Mouse (Mus musculus): ENCODE results near the gene St7l. TPM values are rescaled to one million over a fixed set of nuclear protein-coding genes. Genes with fewer than 3 reads are reported as not detected.

St7l gene
- 35.3 and 43.8 TPM in 2 replicates for polyA plus RNA-seq (2014; fragmentation: Nextera tagmentation; extraction: Ambion mirVana)

DNA sequence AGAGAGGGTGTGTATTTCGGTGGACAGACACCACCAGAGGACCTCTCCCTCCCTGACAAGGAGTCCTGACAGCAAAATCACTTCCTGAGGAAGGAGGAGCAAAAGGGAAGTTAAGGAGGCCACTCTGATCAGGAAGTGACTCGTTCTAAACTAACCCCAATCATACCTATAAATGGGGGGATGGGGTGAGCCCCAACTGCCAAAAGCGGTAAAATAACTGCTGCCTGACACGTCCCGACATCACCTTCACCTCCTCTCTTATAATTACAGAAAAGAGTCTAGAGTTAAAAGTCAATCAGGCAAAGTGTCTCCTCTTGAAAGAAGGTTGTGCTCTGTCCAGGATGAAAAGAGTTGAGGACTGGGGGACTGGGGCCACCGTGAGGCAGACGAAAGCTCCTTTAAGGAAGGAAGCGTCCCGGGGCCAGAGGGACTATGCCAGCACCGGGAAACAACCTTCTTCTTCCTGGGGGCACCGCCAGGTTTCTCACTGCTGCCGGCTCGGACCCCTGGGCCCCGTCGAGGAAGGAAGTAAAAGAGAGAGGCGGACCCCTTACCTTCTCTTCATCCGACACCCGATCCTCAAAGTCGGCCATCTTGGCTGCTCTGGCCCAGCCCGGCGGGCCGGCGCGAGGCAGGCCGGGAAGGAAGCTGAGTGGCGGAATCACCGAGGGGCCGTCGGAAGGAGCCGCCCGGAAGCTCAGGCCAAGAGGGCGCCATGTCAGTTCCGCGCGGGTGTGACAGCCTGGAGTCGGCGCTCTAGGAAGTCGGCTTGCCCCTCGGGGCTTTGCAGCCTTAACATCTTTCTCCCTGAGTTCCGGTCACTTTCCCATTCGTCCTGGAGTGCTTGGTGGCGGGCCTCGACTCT, at the start of gene St7l, which contains the start of gene Capza1:
Gene St7l, plus strand, starts transcription at position 220 of the 865 bp plus-strand sequence.
Gene Capza1, minus strand, starts transcription at position 720 of the 865 bp plus-strand sequence.
- H3K36me3 ChIP-seq (ENCODE audit: control insufficient read depth, insufficient read depth, low read length): no peaks in the 10 kb centered on the region; the same call in 1 of the 2 replicates
- WGBS: under 1% methylated on average over 43 of the region's 43 CpGs
- H3K4me2 ChIP-seq (replicated peaks; ENCODE audit: low read depth, low read length): peak within 1 kb of the TSS; percentile 69
- no peaks in the 10 kb centered on the region for H3K9me3 ChIP-seq (ENCODE audit: control insufficient read depth, low read length)
- DNase-seq (ENCODE audit: low spot score): peak; percentile 89
- peak; percentile 97 for ATAC-seq (ENCODE audit: low FRiP score)
- no peaks in the 10 kb centered on the region for H3K27me3 ChIP-seq (ENCODE audit: control insufficient read depth, insufficient read depth, low read length)
- peak within 1 kb of the TSS; percentile 95 for H3K4me3 ChIP-seq (ENCODE audit: low read depth, low read length)
- H3K27ac ChIP-seq (ENCODE audit: low read depth, low read length): peak within 1 kb of the TSS; percentile 94
- H3K9ac ChIP-seq (ENCODE audit: low read depth, low read length): peak within 1 kb of the TSS; percentile 90
- H3K4me1 ChIP-seq (replicated peaks; ENCODE audit: control insufficient read depth, insufficient read depth, low read length): 0 out of 2 replicates have a peak, but pooled peaks cover 2% of the 10 kb centered on the region

DNA sequence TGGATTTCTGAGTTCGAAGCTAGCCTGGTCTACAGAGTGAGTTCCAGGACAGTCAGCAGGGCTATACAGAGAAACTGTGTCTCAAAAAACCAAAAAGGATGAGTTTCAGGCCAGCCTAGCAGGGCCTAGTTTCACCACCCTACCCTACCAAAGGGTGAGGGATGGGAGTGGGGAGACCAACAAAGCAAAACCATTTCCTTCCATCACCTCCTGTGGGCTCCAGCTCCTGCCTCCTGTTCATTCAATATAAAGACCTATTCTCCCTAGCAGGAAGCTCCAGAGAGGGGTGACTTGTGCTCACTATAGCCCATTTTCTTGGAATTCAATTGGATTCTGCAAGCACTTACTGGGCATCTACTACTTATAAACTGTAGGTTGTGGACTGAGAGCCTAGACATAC, 49.1 kb upstream of the St7l start:
- Histone ChIP-seq H3K36me3 (ENCODE audit: control insufficient read depth, insufficient read depth, low read length) (no peaks in the 10 kb centered on the region), H3K9me3 (ENCODE audit: control insufficient read depth, low read length) (no peaks in the 10 kb centered on the region), H3K27me3 (ENCODE audit: control insufficient read depth, insufficient read depth, low read length) (no peaks in the 10 kb centered on the region), H3K9ac (ENCODE audit: low read depth, low read length) (no peak overlapping the region), H3K4me3 (ENCODE audit: low read depth, low read length) (no peak overlapping the region), H3K4me1 (replicated peaks; ENCODE audit: control insufficient read depth, insufficient read depth, low read length) (no peaks in the 10 kb centered on the region), H3K4me2 (replicated peaks; ENCODE audit: low read depth, low read length) (no peak overlapping the region), H3K27ac (ENCODE audit: low read depth, low read length) (no peak overlapping the region)
- ATAC-seq (ENCODE audit: low FRiP score) (no peak), DNase-seq (ENCODE audit: low spot score) (no peak)
- WGBS: 100% methylated on average over 1 of the region's 1 CpGs

DNA sequence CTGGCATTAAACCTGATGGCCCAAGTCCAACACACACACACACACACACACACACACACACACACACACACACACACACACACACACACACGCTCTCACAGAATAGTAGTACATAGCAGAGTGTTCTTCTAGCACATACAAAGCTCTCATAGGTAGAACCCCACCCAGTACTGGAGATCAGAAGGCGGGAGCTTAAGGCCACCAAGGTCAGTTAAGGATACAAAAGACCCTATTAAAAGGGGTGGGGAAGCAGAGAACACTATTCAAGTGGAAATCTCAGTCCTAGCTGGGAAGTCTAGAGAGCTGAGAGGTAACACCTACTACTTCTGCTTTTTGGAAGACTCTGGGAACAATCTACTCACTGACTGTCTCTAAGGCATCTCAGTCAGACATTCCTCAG, 48.5 kb upstream of the St7l start:
- 68% methylated on average over 2 of the region's 2 CpGs for WGBS
- Histone ChIP-seq H3K27ac (ENCODE audit: low read depth, low read length) (no peak overlapping the region), H3K27me3 (ENCODE audit: control insufficient read depth, insufficient read depth, low read length) (no peaks in the 10 kb centered on the region), H3K9me3 (ENCODE audit: control insufficient read depth, low read length) (no peaks in the 10 kb centered on the region), H3K4me2 (replicated peaks; ENCODE audit: low read depth, low read length) (no peak overlapping the region), H3K4me1 (replicated peaks; ENCODE audit: control insufficient read depth, insufficient read depth, low read length) (no peaks in the 10 kb centered on the region), H3K4me3 (ENCODE audit: low read depth, low read length) (no peak overlapping the region), H3K36me3 (ENCODE audit: control insufficient read depth, insufficient read depth, low read length) (no peaks in the 10 kb centered on the region), H3K9ac (ENCODE audit: low read depth, low read length) (no peak overlapping the region)
- no peak for DNase-seq (ENCODE audit: low spot score)
- ATAC-seq (ENCODE audit: low FRiP score): no peak

DNA sequence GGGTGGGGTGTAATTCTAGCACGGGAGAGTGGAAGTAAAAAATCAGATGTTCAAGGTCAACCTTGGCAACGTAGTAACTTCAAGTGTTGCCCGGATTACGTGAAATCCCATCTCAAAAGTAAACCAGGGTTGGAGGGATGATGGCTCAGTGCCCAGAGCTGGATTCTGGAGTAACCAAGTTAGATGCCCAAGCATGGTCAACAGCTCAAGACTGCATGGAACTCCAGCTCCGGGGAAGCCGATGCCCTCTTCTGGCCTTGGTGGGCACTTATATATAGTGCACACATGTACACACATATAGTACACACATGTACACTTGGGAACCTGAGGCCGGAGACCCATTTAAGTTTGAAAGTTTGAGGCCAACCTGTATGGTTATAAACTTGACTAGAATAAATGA, 47.7 kb upstream of the St7l start:
- no peak overlapping the region for H3K27ac ChIP-seq (ENCODE audit: low read depth, low read length)
- H3K27me3 ChIP-seq (ENCODE audit: control insufficient read depth, insufficient read depth, low read length): no peaks in the 10 kb centered on the region
- H3K4me2 ChIP-seq (replicated peaks; ENCODE audit: low read depth, low read length): no peak overlapping the region
- no peak for DNase-seq (ENCODE audit: low spot score)
- 94% methylated on average over 7 of the region's 7 CpGs for WGBS
- H3K4me1 ChIP-seq (replicated peaks; ENCODE audit: control insufficient read depth, insufficient read depth, low read length): no peaks in the 10 kb centered on the region
- H3K4me3 ChIP-seq (ENCODE audit: low read depth, low read length): no peak overlapping the region
- ATAC-seq (ENCODE audit: low FRiP score): no peak
- H3K9ac ChIP-seq (ENCODE audit: low read depth, low read length): no peak overlapping the region
- no peaks in the 10 kb centered on the region for H3K9me3 ChIP-seq (ENCODE audit: control insufficient read depth, low read length)
- no peaks in the 10 kb centered on the region for H3K36me3 ChIP-seq (ENCODE audit: control insufficient read depth, insufficient read depth, low read length)

DNA sequence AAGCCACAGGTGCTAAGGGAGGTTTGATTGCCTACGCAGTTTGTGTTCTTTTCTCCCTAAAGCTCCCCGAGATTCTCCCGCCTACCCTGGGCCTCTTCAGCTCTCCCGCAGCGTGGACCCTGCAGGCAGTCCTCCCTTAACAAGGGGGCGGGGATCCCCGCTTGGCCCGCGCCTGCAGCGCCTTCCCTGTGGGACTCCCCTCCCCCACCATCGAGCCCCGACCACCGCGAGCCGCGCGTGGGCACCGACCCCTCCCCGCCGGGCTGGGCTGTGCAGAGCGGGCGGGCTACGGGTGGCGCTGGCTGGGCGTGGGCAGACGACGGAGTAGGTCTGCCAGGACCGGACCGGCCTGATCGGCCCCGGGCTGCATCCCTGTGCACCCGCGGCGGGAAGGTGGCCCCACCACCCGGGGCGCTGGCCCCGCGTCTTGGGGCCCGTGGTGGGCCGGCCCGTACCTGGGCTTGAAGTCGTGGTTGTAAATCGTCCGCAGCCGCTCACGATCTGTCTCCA, 46.3 kb upstream of the St7l start:
- peak overlapping the region; percentile 64 for H3K4me3 ChIP-seq (ENCODE audit: low read depth, low read length)
- H3K4me1 ChIP-seq (replicated peaks; ENCODE audit: control insufficient read depth, insufficient read depth, low read length): no peaks in the 10 kb centered on the region
- DNase-seq (ENCODE audit: low spot score) (peak; percentile 67), ATAC-seq (ENCODE audit: low FRiP score) (peak; percentile 65)
- no peaks in the 10 kb centered on the region for H3K9me3 ChIP-seq (ENCODE audit: control insufficient read depth, low read length)
- no peaks in the 10 kb centered on the region for H3K27me3 ChIP-seq (ENCODE audit: control insufficient read depth, insufficient read depth, low read length)
- H3K36me3 ChIP-seq (ENCODE audit: control insufficient read depth, insufficient read depth, low read length): no peaks in the 10 kb centered on the region
- 0% methylated on average over 44 of the region's 46 CpGs for WGBS
- H3K4me2 ChIP-seq (replicated peaks; ENCODE audit: low read depth, low read length): peak overlapping the region; percentile 96
- H3K9ac ChIP-seq (ENCODE audit: low read depth, low read length): peak overlapping the region; percentile 79
- H3K27ac ChIP-seq (ENCODE audit: low read depth, low read length): no peak overlapping the region; the same call in 1 of the 2 replicates

DNA sequence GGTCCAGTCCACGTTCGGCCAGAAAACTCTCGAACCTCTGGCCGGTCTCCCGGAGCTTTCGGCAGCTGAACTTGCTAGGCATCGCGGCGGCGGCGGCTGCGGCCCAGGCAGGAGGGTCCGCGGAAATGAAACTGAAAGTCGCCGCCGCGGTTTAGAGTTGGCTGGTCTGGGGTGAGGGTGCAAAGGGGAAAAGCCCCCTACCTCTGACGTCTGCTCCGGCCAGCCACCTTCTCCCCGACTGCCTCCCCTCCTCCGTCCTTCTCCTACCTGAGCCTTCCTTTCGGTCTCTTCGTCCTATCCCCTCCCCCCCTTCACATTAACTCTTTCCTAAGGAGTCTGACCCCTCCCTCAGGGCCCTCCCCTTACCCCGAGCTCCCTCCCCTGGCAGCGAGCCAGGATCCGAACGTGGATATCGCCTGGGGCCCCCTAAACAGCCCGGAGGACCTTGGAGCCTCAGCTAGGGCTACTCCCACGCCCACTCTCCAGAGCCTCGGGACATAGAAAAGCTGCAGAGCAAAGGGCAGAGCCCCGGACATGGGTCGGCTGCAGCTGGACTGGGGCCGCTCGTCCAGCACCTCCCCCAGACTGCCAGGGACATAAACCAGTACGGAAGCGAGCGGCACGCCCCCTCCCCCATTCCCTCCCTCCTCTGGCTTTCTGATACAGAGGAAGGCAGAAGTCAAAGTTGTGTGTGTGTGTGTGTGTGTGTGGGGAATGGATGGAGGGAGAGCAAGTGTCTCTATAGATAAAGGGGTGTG, 45.6 kb upstream of the St7l start, which contains the start of gene Mov10:
Gene Mov10, minus strand, starts transcription at position 573 of the 758 bp plus-strand sequence.
- Histone ChIP-seq H3K27me3 (ENCODE audit: control insufficient read depth, insufficient read depth, low read length) (no peaks in the 10 kb centered on the region), H3K4me3 (ENCODE audit: low read depth, low read length) (peak within 1 kb of the TSS; percentile 64), H3K9me3 (ENCODE audit: control insufficient read depth, low read length) (no peaks in the 10 kb centered on the region), H3K4me2 (replicated peaks; ENCODE audit: low read depth, low read length) (peak within 1 kb of the TSS; percentile 96), H3K36me3 (ENCODE audit: control insufficient read depth, insufficient read depth, low read length) (no peaks in the 10 kb centered on the region), H3K4me1 (replicated peaks; ENCODE audit: control insufficient read depth, insufficient read depth, low read length) (no peaks in the 10 kb centered on the region), H3K27ac (ENCODE audit: low read depth, low read length) (peak within 1 kb of the TSS; percentile 2; the same call in 1 of the 2 replicates), H3K9ac (ENCODE audit: low read depth, low read length) (peak within 1 kb of the TSS; percentile 79)
- DNase-seq (ENCODE audit: low spot score) (peak; percentile 75), ATAC-seq (ENCODE audit: low FRiP score) (peak; percentile 84)
- WGBS: 1% methylated on average over 40 of the region's 40 CpGs

DNA sequence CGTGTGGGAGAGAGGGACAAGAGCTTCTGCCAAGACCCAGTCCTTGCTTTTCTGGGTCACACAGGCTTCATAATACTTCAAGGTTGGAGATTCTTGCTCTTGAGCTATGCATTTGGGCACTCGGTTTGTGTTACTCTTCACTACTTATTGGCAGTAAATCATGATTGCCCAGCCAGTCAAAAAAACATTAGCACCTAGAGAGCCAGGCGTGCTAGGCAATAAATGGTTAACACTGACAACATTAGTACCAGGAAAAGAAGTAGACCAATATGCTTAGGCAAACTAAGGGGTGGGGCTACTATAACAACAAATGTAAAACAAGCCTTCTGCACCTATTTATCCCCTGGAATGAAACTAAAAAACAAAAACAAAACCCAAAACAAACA, 45.1 kb upstream of the St7l start:
- Histone ChIP-seq H3K27me3 (ENCODE audit: control insufficient read depth, insufficient read depth, low read length) (no peaks in the 10 kb centered on the region), H3K4me2 (replicated peaks; ENCODE audit: low read depth, low read length) (peak overlapping the region; percentile 96), H3K36me3 (ENCODE audit: control insufficient read depth, insufficient read depth, low read length) (no peaks in the 10 kb centered on the region), H3K9me3 (ENCODE audit: control insufficient read depth, low read length) (no peaks in the 10 kb centered on the region), H3K9ac (ENCODE audit: low read depth, low read length) (peak overlapping the region; percentile 79; the same call in 1 of the 2 replicates), H3K27ac (ENCODE audit: low read depth, low read length) (no peak overlapping the region), H3K4me3 (ENCODE audit: low read depth, low read length) (peak overlapping the region; percentile 64; the same call in 1 of the 2 replicates), H3K4me1 (replicated peaks; ENCODE audit: control insufficient read depth, insufficient read depth, low read length) (no peaks in the 10 kb centered on the region)
- DNase-seq (ENCODE audit: low spot score) (no peak), ATAC-seq (ENCODE audit: low FRiP score) (no peak; the same call in 1 of the 2 replicates)
- 15% methylated on average over 3 of the region's 3 CpGs for WGBS

DNA sequence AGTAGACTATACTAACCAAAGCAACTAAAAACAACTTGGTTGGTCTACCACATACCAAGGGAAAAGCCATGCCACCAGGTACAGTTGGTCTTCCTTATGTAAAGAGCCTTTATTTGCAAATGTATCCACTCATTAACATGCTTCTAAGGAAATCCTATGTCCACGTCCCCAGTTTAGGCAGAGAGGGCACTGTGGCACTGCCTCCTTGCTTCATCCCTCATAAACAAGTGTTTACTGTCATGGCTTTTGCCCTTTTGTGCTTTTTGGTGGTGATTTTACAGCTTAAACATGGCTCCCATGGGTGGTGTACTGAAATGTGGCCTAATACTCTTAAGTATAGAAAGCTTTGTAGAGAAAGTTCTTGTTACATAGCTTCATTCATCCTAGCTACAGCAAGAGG, 43.4 kb upstream of the St7l start:
- WGBS: 59% methylated on average over 1 of the region's 1 CpGs
- no peaks in the 10 kb centered on the region for H3K27me3 ChIP-seq (ENCODE audit: control insufficient read depth, insufficient read depth, low read length)
- ATAC-seq (ENCODE audit: low FRiP score): no peak

More for the DNA sequence above, 43.4 kb upstream of the St7l start:
- Histone ChIP-seq H3K4me2 (replicated peaks; ENCODE audit: low read depth, low read length) (no peak overlapping the region), H3K36me3 (ENCODE audit: control insufficient read depth, insufficient read depth, low read length) (no peaks in the 10 kb centered on the region), H3K4me3 (ENCODE audit: low read depth, low read length) (no peak overlapping the region), H3K9me3 (ENCODE audit: control insufficient read depth, low read length) (no peaks in the 10 kb centered on the region), H3K9ac (ENCODE audit: low read depth, low read length) (no peak overlapping the region), H3K27ac (ENCODE audit: low read depth, low read length) (no peak overlapping the region), H3K4me1 (replicated peaks; ENCODE audit: control insufficient read depth, insufficient read depth, low read length) (no peaks in the 10 kb centered on the region)
- no peak for DNase-seq (ENCODE audit: low spot score)

All from hindbrain, embryonic 11.5 days (tissue).